Mouse (Mus musculus): ENCODE data around the gene Cd274. TPM values are rescaled to one million over a fixed set of nuclear protein-coding genes. Genes with fewer than 3 reads are reported as not detected.

The Cd274 gene
- 0.18 and 0.33 TPM in 2 replicates for polyA plus RNA-seq (2015; fragmentation: Nextera tagmentation; extraction: Ambion mirVana)

- H3K27ac ChIP-seq, result peak within 1 kb of the TSS; percentile 56; the same call in 1 of the 2 replicates
- peak; percentile 40; the same call in 1 of the 2 replicates for ATAC-seq (replicated peaks; ENCODE audit: low FRiP score, low read depth)
These were observed at the start of gene Cd274, which contains the start of gene Plgrkt for GRCm38 (mm10) chr19:29366969-29367622. TSS of gene Cd274 (plus strand) at chr19:29367455. TSS of gene Plgrkt (minus strand) at chr19:29367390.

GRCm38 (mm10) chr19:29323416-29324049 lies 43.7 kb upstream of the Cd274 start:
- Histone ChIP-seq H3K4me1 (replicated peaks; ENCODE audit: insufficient read depth, low read length) (no peaks in the 10 kb centered on the region), H3K9me3 (replicated peaks; ENCODE audit: low read length) (no peaks in the 10 kb centered on the region), H3K27me3 (ENCODE audit: insufficient read depth, low read length) (no peaks in the 10 kb centered on the region), H3K4me3 (replicated peaks; ENCODE audit: low read depth, low read length) (no peak overlapping the region), H3K36me3 (ENCODE audit: insufficient read depth, low read length) (no peaks in the 10 kb centered on the region), H3K4me2 (ENCODE audit: low read length) (no peak overlapping the region), H3K27ac (no peak overlapping the region), H3K9ac (ENCODE audit: low read depth, low read length) (no peak overlapping the region)
- ATAC-seq (replicated peaks; ENCODE audit: low FRiP score, low read depth) (no peak), DNase-seq (ENCODE audit: low spot score) (no peak)
- TF ChIP-seq CTCF (IDR thresholded peaks at IDR 0.05; ENCODE audit: low read depth), result no peak
- 66% methylated on average over 8 of the region's 8 CpGs for WGBS

More at GRCm38 (mm10) chr19:29366969-29367622, at the start of gene Cd274, which contains the start of gene Plgrkt:
- peak within 1 kb of the TSS; percentile 69 for H3K4me3 ChIP-seq (replicated peaks; ENCODE audit: low read depth, low read length)
- DNase-seq (ENCODE audit: low spot score), result peak; percentile 89
- peak within 1 kb of the TSS; percentile 57 for H3K9ac ChIP-seq (ENCODE audit: low read depth, low read length)
- H3K27me3 ChIP-seq (ENCODE audit: insufficient read depth, low read length), result no peaks in the 10 kb centered on the region
- H3K4me1 ChIP-seq (replicated peaks; ENCODE audit: insufficient read depth, low read length), result peaks cover 3% of the 10 kb centered on the region; the same call in 1 of the 2 replicates
- peak within 1 kb of the TSS; percentile 81 for H3K4me2 ChIP-seq (ENCODE audit: low read length)
- under 1% methylated on average over 26 of the region's 26 CpGs for WGBS
- TF ChIP-seq CTCF (IDR thresholded peaks at IDR 0.05; ENCODE audit: low read depth), result no peak
- no peaks in the 10 kb centered on the region for H3K9me3 ChIP-seq (replicated peaks; ENCODE audit: low read length)
- no peaks in the 10 kb centered on the region for H3K36me3 ChIP-seq (ENCODE audit: insufficient read depth, low read length)

- Histone ChIP-seq H3K9me3 (replicated peaks; ENCODE audit: low read length) (no peaks in the 10 kb centered on the region), H3K9ac (ENCODE audit: low read depth, low read length) (peak within 1 kb of the TSS; percentile 46), H3K4me3 (replicated peaks; ENCODE audit: low read depth, low read length) (peak within 1 kb of the TSS; percentile 28), H3K4me1 (replicated peaks; ENCODE audit: insufficient read depth, low read length) (no peaks in the 10 kb centered on the region), H3K36me3 (ENCODE audit: insufficient read depth, low read length) (no peaks in the 10 kb centered on the region), H3K27ac (0 out of 2 replicates have a peak within 1 kb of the TSS, but pooled peaks have one; percentile 2), H3K27me3 (ENCODE audit: insufficient read depth, low read length) (no peaks in the 10 kb centered on the region), H3K4me2 (ENCODE audit: low read length) (peak within 1 kb of the TSS; percentile 62)
- WGBS, result 2% methylated on average over 29 of the region's 31 CpGs
- peak; percentile 75 for DNase-seq (ENCODE audit: low spot score)
- peak; percentile 95 for ATAC-seq (replicated peaks; ENCODE audit: low FRiP score, low read depth)
- TF ChIP-seq CTCF (IDR thresholded peaks at IDR 0.05; ENCODE audit: low read depth), result no peak
These were observed 42.0 kb upstream of the Cd274 start, which contains the start of gene Insl6 for GRCm38 (mm10) chr19:29325053-29325851. TSS of gene Insl6 (minus strand) at chr19:29325356.

- Histone ChIP-seq H3K4me2 (ENCODE audit: low read length) (peak overlapping the region; percentile 62), H3K9ac (ENCODE audit: low read depth, low read length) (no peak overlapping the region), H3K27me3 (ENCODE audit: insufficient read depth, low read length) (no peaks in the 10 kb centered on the region), H3K36me3 (ENCODE audit: insufficient read depth, low read length) (no peaks in the 10 kb centered on the region), H3K4me3 (replicated peaks; ENCODE audit: low read depth, low read length) (peak overlapping the region; percentile 28), H3K27ac (0 out of 2 replicates have a peak overlapping the region, but pooled peaks have one; percentile 2), H3K9me3 (replicated peaks; ENCODE audit: low read length) (no peaks in the 10 kb centered on the region), H3K4me1 (replicated peaks; ENCODE audit: insufficient read depth, low read length) (no peaks in the 10 kb centered on the region)
- 55% methylated on average over 9 of the region's 9 CpGs for WGBS
- TF ChIP-seq CTCF (IDR thresholded peaks at IDR 0.05; ENCODE audit: low read depth), result no peak
- ATAC-seq (replicated peaks; ENCODE audit: low FRiP score, low read depth) (no peak), DNase-seq (ENCODE audit: low spot score) (no peak)
These were observed 41.4 kb upstream of the Cd274 start for GRCm38 (mm10) chr19:29325852-29326180.

GRCm38 (mm10) chr19:29326396-29326795 lies 40.9 kb upstream of the Cd274 start:
- Histone ChIP-seq H3K4me3 (replicated peaks; ENCODE audit: low read depth, low read length) (no peak overlapping the region), H3K4me2 (ENCODE audit: low read length) (no peak overlapping the region), H3K36me3 (ENCODE audit: insufficient read depth, low read length) (no peaks in the 10 kb centered on the region), H3K9me3 (replicated peaks; ENCODE audit: low read length) (no peaks in the 10 kb centered on the region), H3K9ac (ENCODE audit: low read depth, low read length) (no peak overlapping the region), H3K27ac (no peak overlapping the region), H3K4me1 (replicated peaks; ENCODE audit: insufficient read depth, low read length) (no peaks in the 10 kb centered on the region), H3K27me3 (ENCODE audit: insufficient read depth, low read length) (no peaks in the 10 kb centered on the region)
- no peak for TF ChIP-seq CTCF (IDR thresholded peaks at IDR 0.05; ENCODE audit: low read depth)
- 84% methylated on average over 4 of the region's 4 CpGs for WGBS
- DNase-seq (ENCODE audit: low spot score), result no peak
- ATAC-seq (replicated peaks; ENCODE audit: low FRiP score, low read depth), result no peak

Data from kidney, postnatal 0 days (tissue).